Mouse (Mus musculus): ENCODE measurements at regions not wholly inside any gene's neighbourhood (a gene's known extent, or its start where the extent isn't known, plus 50 kb on each side); places are given as distances from the start of the nearest gene placed in this dataset.

DNA sequence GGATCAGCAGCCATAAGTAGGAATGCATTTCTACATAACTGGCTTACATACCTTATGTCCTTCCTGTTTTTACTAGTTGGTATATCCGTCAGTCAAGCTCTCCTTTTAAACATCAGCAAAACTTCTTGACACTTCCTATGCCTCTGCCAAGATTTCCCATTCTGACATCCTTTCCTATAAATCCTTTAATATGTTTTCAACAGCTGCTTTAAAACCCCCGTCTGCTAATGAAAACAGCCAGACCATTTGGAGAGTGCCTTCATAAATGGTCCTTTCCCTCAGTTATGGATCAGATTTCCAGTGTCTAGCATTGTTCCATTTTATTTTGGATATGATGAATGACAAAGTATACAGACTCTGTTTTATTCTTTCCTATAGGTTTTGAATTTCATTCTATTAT lies 270.7 kb upstream of the Rgmb start:
- no peak for DNase-seq

DNA sequence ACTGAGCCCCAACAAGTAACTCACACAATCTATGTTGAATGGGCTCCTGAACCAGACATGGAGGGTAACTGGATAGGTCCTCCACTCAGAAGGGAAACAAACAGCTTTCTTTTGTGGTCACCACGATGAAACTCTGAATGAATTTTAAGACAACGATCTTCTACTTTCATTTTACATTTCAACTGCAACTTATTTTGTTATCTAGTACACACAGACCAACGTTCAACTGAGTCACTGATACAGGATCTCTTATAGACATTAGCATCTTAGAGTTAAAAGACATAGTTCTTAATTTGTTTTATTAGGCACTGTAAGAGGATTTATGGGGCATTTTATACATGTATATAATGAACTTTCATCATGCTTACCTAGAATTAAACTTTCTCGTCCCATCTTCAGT lies 262.1 kb upstream of the Rgmb start:
- DNase-seq, result no peak

DNA sequence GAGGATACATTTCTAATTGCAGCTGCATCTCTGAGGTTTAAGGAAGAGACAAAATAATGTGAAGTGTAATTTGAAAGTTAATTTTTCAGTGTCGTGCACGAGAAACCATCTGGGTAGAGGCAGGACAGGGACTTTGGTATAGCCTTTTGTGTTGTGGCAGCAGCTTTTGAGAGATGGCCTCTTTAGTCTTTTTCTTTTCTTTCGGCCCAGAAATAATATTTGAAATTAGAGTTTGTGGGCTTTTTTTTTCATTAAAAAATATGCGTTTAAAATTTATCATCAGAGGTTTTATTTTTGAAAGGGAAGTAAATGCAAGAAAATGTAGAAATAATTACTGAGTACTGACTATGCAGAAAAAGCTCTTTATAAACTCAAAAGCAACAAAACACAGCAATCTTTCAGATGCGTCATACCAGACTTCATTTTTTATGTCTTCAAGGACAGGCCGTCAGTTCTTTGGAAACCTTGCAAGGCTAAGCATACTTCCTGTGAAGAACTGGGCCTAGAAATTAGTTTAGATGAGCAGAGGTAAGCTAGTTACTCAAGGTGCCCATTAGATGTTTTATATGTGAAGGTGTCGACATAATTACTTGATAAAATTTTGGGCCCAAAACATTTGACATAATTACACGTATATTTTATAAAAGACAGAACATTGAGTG lies 258.9 kb upstream of the Rgmb start:
- DNase-seq, result peak; percentile 11

DNA sequence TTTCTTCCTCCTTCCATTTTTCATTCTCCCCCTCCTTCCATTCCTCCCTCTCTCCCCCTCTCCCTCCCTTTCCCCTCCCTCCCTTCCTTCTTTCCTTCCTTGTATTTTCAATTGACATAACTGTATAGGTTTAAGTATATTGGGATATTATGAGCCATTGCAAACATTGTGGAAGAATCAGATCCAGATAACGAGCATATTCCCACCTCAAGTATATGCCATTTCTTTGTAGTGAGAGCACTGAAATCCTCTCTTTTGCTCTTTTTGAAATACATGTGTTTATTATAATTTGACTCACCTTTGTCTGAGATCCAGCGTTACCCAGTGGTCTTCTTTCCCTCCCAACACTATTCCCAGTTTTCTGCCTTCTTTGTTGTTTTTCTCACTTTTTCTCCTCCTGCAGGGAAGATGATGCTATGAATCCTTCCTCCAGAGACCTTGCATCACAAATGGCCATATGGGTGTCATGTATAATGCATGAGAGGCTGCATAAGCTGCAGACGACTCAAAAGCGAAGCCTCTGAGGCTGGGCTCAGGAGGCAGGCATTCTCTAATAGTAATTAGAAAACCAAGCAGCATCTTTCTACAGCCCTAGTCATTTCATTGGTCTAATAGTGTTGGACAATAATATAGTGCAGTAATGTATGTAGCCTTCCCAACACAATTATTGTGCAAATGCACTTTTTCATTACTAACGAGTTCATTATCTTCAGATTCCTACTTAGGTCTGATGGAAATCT lies 258.2 kb upstream of the Rgmb start:
- no peak for DNase-seq

DNA sequence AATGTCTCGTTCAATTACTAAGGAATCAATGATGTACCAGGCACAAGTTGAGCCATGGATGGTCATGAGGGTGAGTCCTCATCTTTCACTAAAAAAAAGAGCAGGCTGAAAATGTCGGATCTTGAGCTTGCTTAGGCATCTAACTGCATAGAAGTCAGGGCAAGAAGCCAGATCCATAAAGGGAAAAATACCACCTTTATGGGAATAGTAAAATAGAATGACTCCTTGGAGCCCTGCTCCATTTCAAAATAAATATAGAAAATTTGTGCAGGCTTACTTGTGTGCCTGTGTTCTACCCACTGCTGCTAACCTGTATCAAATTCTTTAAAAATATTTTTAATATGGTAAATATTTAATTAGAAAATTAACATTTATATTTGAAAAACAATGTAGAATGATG lies 256.2 kb upstream of the Rgmb start:
- no peak for DNase-seq

DNA sequence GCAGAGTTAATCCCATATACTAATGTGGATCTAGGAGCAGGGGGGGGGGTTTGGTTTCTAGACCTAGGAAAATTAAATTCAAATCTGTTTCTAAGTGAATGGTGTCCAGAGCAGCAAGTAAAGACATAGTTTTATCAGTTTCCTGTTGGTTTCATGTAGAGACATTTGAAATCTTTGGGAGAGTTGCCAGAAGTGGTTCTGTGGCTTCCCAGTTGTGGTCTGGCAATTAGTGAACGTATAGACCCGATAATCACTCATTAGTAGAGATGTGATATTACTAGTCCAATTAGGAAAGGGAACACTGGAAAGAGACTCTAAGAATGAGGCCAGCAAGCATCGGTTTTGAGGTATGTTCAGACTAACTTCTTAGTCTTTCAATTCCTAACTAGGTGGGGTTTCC lies 252.0 kb upstream of the Rgmb start:
- no peak for DNase-seq

DNA sequence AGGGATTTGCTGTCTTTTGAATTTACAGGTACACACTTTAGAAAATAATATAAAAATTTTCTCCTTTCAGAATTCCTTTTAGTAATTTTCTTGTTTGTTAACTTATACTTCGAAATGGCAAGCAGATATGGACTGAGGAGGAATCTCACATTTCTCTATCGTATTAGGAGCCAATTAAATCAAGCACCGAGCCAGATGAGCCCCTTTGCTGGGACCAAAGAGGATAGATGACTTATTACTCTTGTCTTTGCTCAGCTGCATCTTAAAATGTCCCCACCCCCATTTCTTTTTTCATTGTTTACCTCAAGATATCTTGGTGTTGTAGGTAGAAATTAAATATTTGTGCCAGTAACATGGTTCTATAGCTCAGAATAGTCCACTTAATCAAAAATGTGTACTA lies 247.7 kb upstream of the Rgmb start:
- DNase-seq, result no peak

DNA sequence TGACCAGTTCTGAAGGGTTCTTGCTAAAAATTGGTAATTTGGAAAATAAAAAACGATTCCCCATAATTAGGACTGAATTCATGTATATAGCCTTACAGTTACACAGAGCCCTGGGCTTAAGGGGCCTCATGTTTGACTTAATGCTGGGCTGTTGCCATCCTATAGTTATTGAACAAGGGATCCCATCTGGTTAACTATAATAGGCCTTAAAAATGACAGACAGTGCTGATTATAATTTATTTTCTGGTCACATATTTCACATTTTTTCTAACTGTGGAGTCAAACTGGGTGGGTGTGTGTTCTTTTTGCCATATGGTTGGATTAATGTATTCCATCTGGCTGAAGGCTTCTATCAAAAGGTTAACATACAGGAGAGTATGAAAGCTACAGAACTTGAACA lies 238.5 kb upstream of the Rgmb start:
- DNase-seq, result no peak

DNA sequence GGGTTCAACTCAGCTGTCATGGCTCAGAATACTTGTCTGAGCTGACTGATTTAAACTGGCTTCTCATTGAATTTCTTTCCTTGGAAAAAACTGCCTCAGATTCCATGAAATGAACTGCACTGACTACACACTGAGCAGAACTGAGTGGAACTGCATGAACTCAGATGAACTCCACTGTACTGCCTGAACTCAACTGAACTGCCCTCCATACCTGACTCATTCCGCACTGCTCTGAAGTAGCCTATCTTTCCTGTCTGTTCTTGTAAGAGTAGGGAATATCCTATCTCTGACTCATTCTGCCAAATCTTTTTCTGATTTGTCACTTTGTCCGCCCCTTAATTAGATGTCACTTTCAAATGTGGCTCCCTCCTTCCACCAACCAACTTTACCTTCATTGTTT lies 237.0 kb upstream of the Rgmb start:
- DNase-seq, result no peak

DNA sequence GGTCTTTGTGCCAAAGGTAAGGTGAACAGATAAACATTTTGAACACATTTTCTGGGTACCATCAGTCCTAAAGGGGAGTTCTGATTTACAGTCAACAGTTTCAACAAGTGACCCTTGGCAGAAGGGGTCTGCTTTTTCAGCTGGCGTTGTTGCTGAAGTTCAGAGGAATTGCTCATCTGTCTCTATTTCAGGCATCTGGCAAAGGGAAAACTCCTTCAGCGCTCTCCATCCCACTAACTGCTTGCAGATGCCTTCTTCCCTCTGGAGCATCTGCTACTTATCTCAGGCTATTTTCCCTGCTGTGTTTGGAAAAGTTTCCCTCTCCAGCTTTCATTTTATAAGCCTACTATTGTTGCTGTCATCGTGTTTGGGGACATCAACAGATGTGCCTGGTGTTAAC lies 223.6 kb upstream of the Rgmb start:
- no peak for DNase-seq

DNA sequence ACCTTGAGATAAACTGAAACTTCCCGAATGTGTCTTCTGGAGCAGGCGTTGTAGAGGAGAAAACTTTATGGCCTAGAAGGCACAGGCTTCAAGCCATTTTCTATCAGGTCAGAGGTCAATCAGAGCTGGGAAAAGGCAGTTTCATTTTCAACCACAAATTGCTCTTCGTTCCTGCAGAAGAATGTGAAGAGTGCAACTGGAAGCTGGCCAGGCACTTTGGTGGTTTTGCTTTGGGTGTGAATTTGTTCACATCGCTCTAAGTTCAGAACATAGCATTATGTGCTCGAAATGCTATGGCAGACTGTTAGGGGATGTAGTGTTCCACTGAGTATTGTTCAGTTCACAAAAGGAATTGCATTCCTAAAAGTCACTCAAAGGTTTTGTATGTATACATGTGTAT lies 220.9 kb upstream of the Rgmb start:
- peak; percentile 18 for DNase-seq

DNA sequence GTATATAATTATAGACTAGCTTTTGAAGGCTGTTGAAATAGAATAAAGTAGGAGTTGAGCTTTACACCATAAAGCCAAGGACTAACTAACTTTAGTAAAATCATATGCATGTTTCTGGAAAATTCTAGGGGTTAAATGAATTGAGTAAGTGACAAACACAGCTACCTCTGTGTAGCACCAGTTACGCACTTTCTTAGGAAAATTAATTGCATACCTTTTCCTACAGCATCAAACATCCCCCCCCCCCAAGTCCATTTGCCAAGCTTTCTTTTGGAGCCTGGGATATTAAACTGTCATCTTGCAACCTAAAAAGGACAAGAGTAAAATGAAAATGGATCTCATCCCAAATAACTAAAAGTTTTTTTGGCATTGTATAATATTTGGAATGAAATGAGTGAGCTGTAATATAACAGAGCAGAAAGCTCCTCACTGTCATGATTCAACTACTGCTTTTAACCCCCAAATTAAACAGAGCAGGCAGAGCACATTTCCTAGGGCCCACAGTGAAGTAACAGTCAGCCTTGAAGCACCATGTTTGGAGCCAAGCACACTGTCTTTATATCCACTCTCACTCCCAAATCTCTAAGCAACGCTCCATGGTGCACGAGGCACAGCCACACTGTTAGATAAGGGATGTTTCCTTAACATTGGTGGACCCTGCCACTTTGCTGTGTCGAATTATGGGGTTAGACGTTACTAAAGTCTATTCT lies 210.9 kb upstream of the Rgmb start:
- no peak for DNase-seq

DNA sequence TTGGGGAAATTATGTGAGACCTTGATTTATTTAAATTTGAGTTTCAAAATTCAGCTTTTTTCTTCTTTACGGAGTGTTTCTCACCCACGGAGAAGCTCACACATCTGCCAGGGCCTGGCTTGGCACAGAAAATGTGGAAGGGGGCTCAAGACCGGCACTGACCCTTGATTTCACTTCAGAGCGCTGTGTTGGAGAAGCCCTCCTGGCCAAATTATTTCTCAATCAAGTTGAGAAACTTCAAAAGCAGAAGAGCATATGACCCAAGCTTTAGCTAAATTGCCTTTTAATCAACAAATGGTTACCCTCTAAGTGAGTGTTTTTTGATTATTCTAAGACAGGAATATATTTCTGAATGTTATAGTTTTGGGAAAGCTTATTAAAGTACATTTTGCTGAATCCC lies 197.2 kb upstream of the Rgmb start:
- no peak for DNase-seq

DNA sequence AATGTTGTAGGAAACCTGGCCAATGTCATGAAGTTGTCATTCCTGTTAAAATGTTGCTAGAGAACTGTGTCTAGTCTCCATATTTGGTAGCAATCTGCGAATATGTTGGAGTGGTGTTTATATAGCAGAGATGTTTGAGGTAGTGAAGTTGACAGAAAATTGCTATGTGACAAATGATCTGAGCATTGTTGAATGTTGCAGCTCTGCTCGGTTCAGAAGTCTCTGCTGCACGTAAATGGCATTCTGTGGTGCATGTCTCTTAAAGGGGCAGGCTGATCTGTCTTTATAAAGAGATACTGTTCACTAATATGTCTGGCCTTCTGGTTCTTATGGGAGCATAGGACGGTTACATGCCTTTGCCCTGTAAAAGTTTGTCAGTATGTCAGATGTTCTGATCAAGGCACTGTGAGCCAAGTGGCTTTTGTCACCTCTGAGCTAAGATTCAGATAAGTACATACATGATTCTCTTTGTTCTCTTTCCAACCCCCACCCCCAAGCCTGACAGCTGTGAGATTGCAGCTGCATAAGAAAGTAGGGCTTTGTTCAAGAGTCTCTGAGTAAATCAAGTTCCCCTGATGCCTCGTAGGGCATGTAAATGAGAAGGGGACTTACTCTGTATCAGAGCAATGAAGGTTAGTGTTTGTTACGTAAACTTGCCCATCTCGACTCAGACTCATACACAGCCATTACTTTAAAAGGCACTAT lies 174.2 kb upstream of the Rgmb start:
- DNase-seq, result no peak

DNA sequence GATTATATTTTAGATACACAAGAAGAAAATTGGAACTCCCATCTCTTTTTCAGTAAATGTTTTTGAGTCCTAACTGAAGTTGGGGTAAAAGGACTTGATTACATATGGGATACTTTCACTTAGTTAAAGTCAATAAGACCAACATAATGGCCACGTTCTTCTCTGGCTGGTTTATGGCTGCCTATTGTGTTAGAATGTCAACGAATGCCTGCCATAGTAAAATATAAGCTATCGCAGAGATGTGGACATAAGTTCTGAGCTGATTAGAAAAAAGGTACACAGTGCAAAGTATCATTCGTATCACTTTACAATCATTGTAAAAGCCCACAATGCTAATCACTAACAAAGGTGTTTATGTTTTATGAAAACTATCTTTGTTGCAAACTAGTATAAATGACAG lies 173.2 kb upstream of the Rgmb start:
- no peak for DNase-seq

DNA sequence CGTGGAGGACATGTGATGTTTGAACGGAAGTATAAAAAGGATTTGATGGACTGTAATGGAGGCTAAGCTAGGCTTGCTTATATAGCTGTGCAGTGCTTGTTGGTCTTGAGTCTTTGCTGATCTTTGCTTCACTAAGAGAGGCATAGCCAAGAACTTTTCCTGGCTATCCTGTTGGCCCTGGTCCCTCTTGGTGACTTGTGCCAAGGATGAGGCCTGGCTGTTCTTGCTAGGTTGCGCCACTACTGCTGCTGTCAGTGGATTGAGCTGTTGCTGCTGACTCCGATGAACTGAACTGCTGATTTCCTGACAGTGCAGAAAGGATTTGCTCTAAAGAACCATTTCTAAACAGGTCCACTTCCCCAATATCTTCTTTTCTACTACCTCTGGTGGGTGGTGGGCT lies 167.9 kb upstream of the Rgmb start:
- peak; percentile 16 for DNase-seq

DNA sequence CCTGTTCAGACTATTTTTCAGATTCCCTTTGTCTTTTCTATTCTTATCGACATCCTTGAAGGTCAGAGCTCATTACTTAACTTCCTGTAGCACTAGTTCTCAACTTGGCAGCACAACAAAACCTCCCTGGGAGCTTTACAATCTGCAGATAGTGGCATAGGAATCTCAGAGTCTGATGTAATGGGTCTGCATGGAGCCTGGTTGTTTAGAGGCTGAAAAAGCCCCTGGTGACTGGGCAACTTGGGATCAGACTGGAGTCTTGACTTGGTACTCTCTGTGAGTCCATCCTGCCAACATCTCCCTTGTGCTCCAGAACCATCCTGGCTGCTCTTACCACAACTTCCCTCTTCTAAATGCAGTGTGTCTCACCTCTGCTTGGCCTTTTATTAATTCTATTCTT lies 166.4 kb upstream of the Rgmb start:
- DNase-seq, result no peak

DNA sequence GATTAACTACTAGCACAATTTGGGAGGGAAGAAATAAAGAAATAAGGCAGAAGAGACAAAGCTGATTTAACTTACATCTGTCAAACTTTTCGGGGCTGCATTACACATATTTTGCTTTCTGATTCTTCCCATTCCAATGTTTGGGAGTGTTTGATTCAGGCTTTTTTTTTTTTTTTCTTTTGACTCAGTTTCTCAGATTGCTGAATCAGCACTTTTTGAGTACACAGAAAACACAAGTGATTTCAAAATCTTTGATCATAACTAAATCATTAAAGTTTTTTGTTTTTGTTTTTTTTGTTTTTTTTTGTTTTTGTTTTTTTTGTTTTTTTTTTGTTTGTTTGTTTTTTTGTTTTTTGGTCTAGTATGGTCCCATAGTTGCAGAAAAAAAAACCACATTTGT lies 164.7 kb upstream of the Rgmb start:
- DNase-seq, result no peak

DNA sequence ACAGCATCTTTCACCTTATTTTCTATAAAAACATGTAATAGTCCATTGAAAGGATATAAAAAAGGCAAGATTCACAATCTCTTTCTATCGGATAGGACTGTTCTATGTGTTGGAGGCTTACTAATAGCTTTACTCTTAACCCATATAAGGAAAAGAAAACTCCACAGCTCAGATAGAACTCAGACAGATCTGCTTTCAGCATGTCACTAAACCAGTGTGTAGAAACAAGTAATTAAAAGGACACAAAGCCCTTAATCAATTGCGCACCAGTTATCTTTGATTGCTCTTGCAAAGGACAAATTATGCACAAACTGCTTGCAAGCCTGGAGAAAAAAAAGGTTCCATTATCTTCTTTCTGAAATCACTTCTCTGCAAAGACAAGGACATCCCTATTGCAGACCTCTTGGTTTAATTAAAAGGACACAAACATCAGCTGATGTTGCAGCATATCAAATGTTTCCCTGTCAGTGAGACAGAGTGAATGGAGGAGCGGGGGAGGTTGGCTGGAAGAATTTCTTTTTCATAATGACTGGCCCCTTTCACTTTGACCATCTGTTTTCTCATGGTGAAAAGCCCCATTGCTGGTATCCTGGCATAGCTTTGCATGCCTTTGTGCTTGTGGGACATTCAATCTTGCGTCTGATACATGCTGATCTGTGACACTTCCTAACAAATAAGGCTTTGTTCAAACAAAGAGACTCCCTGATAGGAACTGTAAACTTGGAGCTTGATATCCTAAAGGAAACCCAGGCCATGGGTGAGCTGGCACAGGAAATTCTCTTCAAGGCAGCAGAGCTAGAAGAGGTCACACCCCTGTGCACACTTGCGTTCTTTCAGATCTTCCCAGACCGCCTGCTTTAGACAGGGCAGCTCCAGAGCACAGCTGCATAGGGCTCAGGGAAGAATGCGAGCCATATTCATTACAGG lies 162.8 kb upstream of the Rgmb start:
- DNase-seq, result peak; percentile 10

DNA sequence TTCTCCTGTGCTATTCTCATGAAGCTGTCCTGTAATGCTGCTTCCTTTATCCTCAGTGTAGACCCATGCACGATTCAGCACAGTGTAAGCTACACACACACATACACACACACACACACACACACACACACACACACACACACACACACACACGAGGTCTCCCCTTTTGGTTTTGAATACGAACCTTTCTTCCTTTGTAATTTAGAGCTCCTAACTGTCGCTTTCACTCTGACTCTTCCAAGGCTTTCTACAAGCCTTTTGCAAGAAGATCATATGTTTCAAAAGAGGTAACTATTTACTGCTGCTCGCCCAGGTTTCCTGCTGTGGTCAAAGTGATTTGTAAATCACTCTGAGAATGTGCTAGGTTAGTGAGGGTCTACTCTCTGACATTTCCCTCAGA lies 161.1 kb upstream of the Rgmb start:
- no peak for DNase-seq

DNA sequence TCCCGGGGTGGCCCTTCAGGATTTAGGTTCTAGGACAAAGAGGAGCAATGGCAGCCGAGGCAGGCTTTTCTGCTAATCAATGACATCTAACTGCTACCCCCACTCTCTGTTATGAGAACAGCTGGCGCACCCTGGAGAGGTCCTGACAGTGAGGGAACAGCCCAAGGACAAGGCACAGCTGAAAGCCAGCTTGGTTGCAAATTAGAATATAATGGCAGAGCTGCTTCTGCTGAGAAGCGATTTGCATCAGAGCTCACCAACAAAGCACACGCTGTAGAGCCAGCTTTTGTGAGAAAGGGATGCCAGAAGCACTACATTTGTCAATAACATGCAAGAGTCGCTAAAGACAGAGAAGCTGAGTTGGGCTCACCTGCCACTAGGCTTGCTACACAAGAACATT lies 159.5 kb upstream of the Rgmb start:
- no peak for DNase-seq

DNA sequence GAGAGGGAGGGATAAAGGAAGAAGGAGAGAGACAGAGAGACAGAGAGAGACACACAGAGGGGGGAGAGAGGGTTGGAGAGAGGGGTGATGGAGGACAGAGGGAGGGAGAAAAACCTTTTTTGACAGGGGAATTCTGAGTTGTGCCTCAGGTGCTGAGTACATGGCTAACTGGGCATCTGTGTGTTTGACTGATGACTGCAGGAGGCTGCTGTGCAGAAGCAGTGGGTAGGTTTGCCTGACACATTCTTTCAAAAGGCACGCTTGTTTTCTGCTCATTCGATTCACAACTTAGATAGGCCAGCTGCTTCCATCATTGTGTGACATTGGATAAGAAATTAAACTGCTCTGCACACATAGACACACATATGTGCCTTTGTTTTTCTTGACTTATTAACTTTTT lies 150.7 kb upstream of the Rgmb start:
- DNase-seq, result no peak
